Mouse (Mus musculus) cerebellum, adult 2 months (tissue): ENCODE measurements around the gene Slfn14. TPM values are rescaled to one million over a fixed set of nuclear protein-coding genes. Genes with fewer than 3 reads are reported as not detected.

Source experiments
- DNase-seq, 2 experiments: peaks; one replicate each; pipeline ENCODE4 v3.0.0; 2021
- H3K27ac ChIP-seq: fragments of 200-500 bp; 2 replicates; pipeline ENCODE4 v1.5.1; 2012; ENCODE audit warnings: low read length, control low read depth, inconsistent platforms; ENCODE audit not compliant: insufficient read depth
- H3K27me3 ChIP-seq: fragments of 200-500 bp; 2 replicates; pipeline ENCODE4 v1.6.1; 2012; ENCODE audit warnings: inconsistent platforms, mild to moderate bottlenecking, low read length, moderate library complexity; ENCODE audit not compliant: control insufficient read depth, insufficient read depth
- H3K4me1 ChIP-seq: fragments of 200-500 bp; 2 replicates; pipeline ENCODE4 v1.6.1; 2011; ENCODE audit warnings: low read length; ENCODE audit not compliant: control insufficient read depth, insufficient read depth
- H3K4me3 ChIP-seq: fragments of 200-500 bp; replicated peaks from 2 replicates; pipeline ENCODE3; 2011; ENCODE audit warnings: mild to moderate bottlenecking, low read depth, low read length, control low read depth; ENCODE audit not compliant: insufficient read depth
- CTCF ChIP-seq: fragments of 200-500 bp; IDR thresholded peaks from 2 replicates; pipeline ENCODE4 v1.5.1; 2011; ENCODE audit warnings: low read depth, mild to moderate bottlenecking, control low read depth, low read length, moderate library complexity, borderline replicate concordance; ENCODE audit not compliant: insufficient read depth
- POLR2A ChIP-seq: fragments of 200-500 bp; IDR thresholded peaks from 2 replicates; pipeline ENCODE4 v1.6.1; 2011; ENCODE audit warnings: low read length, control low read depth, borderline replicate concordance; ENCODE audit not compliant: insufficient read depth
- WGBS: fragments of 180-500 bp; shearing (Covaris S2); methylation state at CpG from one replicate; pipeline ENCODE4 v1.1.7; 2018; 5-methylcytosine and 5-hydroxymethylcytosine counted together
- polyA plus RNA-seq: library from polyadenylated mRNA; depleted of rRNA; stranded (reverse); fragments of >200 nt; gene quantifications from 2 replicates; pipeline ENCODE4 v1.2.3, GENCODE M21; 2012; rRNA removed

The Slfn14 gene
- polyA plus RNA-seq, 1 experiment: 0.03 TPM

DNA sequence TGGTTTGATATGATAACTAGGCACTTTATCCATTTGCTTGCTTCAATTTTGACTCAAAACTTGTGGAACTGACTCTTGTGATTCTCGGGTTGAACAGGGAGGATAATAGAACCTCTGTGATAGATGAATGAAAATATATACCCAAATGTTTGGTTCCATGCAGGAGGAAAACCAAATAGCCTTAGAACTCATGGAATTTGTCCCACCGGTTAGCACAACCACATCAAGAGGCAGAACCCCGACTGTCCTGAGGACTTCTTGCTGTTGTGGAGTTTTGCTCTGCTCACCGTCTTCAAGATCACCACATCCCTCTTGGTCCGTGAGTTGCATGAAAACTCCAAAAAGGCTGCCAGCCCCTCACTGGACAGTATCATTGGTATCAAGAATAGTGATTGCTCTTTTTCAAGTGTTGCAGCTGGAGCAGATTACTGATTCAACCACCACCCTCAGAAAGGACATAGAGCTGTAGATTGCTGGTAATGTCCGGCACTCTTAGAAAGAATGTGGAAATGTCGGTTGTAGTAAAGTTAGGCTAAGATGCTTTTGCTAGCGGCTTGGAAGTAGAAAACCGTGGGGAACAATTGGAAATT, 61.1 kb downstream of the Slfn14 start:
- H3K4me3 ChIP-seq: no peak overlapping the region
- no peak for TF ChIP-seq POLR2A
- TF ChIP-seq CTCF: no peak
- no peaks in the 10 kb centered on the region for H3K4me1 ChIP-seq
- H3K27me3 ChIP-seq: no peaks in the 10 kb centered on the region
- DNase-seq: no peak
- no peak overlapping the region for H3K27ac ChIP-seq
- 85% methylated on average over 9 of the region's 9 CpGs for WGBS

Other genes with a start within 250 kb of the Slfn14 start
- gene Slfn2, start 221.6 kb downstream of the Slfn14 start, polyA plus RNA-seq: 0.90 and 1.1 TPM in 2 replicates
- 0.16 TPM in 1 of 2 replicates, not detected in the other for gene Slfn1, start 169.9 kb downstream of the Slfn14 start, polyA plus RNA-seq
- 0.03 and 0.13 TPM in 2 replicates for gene Slfn4, start 111.5 kb downstream of the Slfn14 start, polyA plus RNA-seq
- 0.33 and 0.76 TPM in 2 replicates for gene Slfn3, start 95.4 kb downstream of the Slfn14 start, polyA plus RNA-seq
- gene Ap2b1, start 12.3 kb upstream of the Slfn14 start, polyA plus RNA-seq: 116 and 117 TPM in 2 replicates
- gene Pex12, start 15.9 kb upstream of the Slfn14 start, polyA plus RNA-seq: 8.6 and 9.8 TPM in 2 replicates
- 121 and 126 TPM in 2 replicates for gene Rasl10b, start 122.4 kb upstream of the Slfn14 start, polyA plus RNA-seq
- 0.16 and 0.22 TPM in 2 replicates for gene Gas2l2, start 142.7 kb upstream of the Slfn14 start, polyA plus RNA-seq
- 1.5 and 3.1 TPM in 2 replicates for gene 1700020L24Rik, start 151.0 kb upstream of the Slfn14 start, polyA plus RNA-seq
- gene Mmp28, start 176.3 kb upstream of the Slfn14 start, polyA plus RNA-seq: 4.3 and 4.8 TPM in 2 replicates
- gene Taf15, start 186.4 kb upstream of the Slfn14 start, polyA plus RNA-seq: 60.0 and 60.1 TPM in 2 replicates
- gene Heatr9, start 235.4 kb upstream of the Slfn14 start, polyA plus RNA-seq: not detected in 2 replicates
- gene Ccl5, start 243.8 kb upstream of the Slfn14 start, polyA plus RNA-seq: 0.85 and 1.3 TPM in 2 replicates